Mouse (Mus musculus) stomach, postnatal 0 days (tissue): ENCODE results near the gene Tmem120b.

Experiments
- CTCF ChIP-seq: IDR thresholded peaks from 2 replicates; pipeline ENCODE4 v1.5.1; 2016; ENCODE audit warnings: antibody characterized with exemption, low read depth, mild to moderate bottlenecking, moderate library complexity
- EP300 ChIP-seq: optimal IDR thresholded peaks from 2 replicates; pipeline ENCODE3; 2016; ENCODE audit warnings: antibody characterized with exemption

- TF ChIP-seq CTCF (no peak), EP300 (no peak)
These were observed 41.8 kb upstream of the Tmem120b start for GRCm38 (mm10) chr5:123026414-123026813.
